Mouse (Mus musculus): Measurements from ENCODE around the gene Rere.

GRCm38 (mm10) chr4:150649327-150649726, 367.9 kb downstream of the Rere start:
- TF ChIP-seq POLR2A (IDR thresholded peaks at IDR 0.05; ENCODE audit: insufficient read depth, low read depth, low read length) (no peak), CTCF (IDR thresholded peaks at IDR 0.05) (no peak), EP300 (IDR thresholded peaks at IDR 0.05; ENCODE audit: insufficient read depth, low read depth, low read length) (no peak)

All from heart, adult 2 months (tissue).